8 mouse cellular contexts compared by ENCODE assay signal in the genomic region with DNA sequence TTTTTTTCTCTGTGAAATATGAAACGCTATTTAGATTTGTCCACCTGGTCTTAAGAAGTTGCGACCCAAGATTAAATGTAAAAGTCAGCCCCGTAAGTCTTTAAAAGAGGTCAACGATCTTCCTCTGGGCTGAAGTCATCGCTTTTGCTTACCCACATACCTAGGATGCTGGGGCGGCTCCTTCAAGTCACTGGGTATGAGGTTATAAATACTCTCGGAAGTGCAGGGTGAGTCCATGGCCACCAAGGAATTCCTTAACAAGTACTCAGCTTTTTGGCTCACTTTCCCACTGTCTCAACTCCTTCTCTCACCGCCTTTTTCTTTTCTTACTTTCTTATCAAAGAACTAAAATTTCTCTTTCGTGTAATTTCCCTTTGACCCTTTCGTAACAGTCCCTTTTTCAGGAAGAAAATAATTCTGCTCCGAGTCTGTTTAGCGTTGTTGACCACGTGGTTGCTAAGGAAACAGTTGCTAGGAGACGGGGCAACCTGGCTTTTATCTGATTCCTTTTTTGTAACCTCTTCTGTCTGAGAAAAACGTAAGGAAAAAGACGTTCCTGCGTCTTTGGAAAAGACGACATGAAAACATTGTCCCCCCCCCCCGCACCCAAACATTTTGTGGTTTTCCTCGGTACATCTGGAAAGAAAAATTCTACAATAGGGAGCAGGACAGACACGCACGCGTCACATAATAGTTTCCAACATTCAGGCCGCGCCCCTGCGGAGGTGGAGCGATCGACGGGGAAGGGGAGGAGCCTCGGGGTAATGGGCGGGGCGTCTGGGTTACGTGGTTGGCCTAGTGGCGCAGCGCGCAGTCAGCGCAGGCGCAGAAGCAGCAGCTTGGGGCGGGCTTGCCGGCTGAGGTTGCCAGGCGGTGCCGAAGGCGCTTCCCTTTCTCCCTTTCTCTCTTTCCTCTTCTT. TPM values are rescaled to one million over a fixed set of nuclear protein-coding genes. Genes with fewer than 3 reads are reported as not detected.
A peak's percentile ranks its signal among the peaks of the same experiment; 100 is the strongest.
DNase-seq lines count a peak whose midpoint lies in the region; ATAC-seq lines count a peak whose summit lies in the region.

TSS of gene Enkur (minus strand) at position 454 of the 919 bp plus-strand sequence.
TSS of gene Thnsl1 (plus strand) at position 813 of the 919 bp plus-strand sequence.

- no peaks in the 10 kb centered on the region for H3K9me3 ChIP-seq in hindbrain, embryonic 16.5 days (ENCODE audit: control insufficient read depth, low read length)

- H3K4me3 ChIP-seq in hindbrain, embryonic 16.5 days (ENCODE audit: low read length) = peak within 1 kb of the TSS; percentile 57
- peak within 1 kb of the TSS; percentile 42 for H3K4me3 ChIP-seq in macrophage (ENCODE audit: inconsistent target)

- no peaks in the 10 kb centered on the region for H3K79me2 ChIP-seq in macrophage (ENCODE audit: inconsistent target)

- DNase-seq in WW6 (ENCODE audit: low read depth, low spot score) = peak; percentile 92
- DNase-seq in cerebellum, postnatal 4 days (ENCODE audit: low spot score in 2 of 2) = peak; percentile 96 to 97
- DNase-seq in gastrocnemius, adult 18-20 months (ENCODE audit: low spot score) = peak; percentile 99
- DNase-seq in left cerebral cortex, adult 18-20 months (ENCODE audit: low spot score in 2 of 2) = peak; percentile 97
- DNase-seq in right cerebral cortex, adult 18-20 months = peak; percentile 97
- peak; percentile 95 for DNase-seq in urinary bladder, postnatal 10 days (ENCODE audit: low spot score)

- H3K27me3 ChIP-seq in hindbrain, embryonic 16.5 days (replicated peaks; ENCODE audit: control insufficient read depth, insufficient read depth, low read length) = no peaks in the 10 kb centered on the region

- peak within 1 kb of the TSS; percentile 90 for H3K4me2 ChIP-seq in hindbrain, embryonic 16.5 days (ENCODE audit: low read length)

- ATAC-seq in hindbrain, embryonic 16.5 days = peak; percentile 99

- H3K9ac ChIP-seq in hindbrain, embryonic 16.5 days (ENCODE audit: low read depth, low read length) = peak within 1 kb of the TSS; percentile 70

- H3K27ac ChIP-seq in hindbrain, embryonic 16.5 days (ENCODE audit: low read depth, low read length) = peak within 1 kb of the TSS; percentile 83
- peak within 1 kb of the TSS; percentile 22; the same call in 1 of the 2 replicates for H3K27ac ChIP-seq in macrophage

- no peaks in the 10 kb centered on the region for H3K36me3 ChIP-seq in hindbrain, embryonic 16.5 days (ENCODE audit: control insufficient read depth, insufficient read depth, low read length)
- H3K36me3 ChIP-seq in macrophage (ENCODE audit: inconsistent target) = no peaks in the 10 kb centered on the region

- WGBS in hindbrain, embryonic 16.5 days = 3% methylated on average over 43 of the region's 43 CpGs
- WGBS in macrophage (ENCODE audit: missing documents) = under 1% methylated on average over 39 of the region's 43 CpGs

- peaks cover 14% of the 10 kb centered on the region for H3K4me1 ChIP-seq in hindbrain, embryonic 16.5 days (ENCODE audit: control insufficient read depth, insufficient read depth, low read depth, low read length)

RNA-seq across cellular contexts. Expression of gene Enkur, which starts in this region (rescaled TPM):
- total RNA-seq in gastrocnemius, adult 18-20 months (2021) = under 1 TPM; 0.28 to 0.50 TPM
- 4.6 and 5.3 TPM in 2 replicates for polyA plus RNA-seq in hindbrain, embryonic 16.5 days (2015; fragmentation: Nextera tagmentation; extraction: Ambion mirVana)
- total RNA-seq in left cerebral cortex, adult 18-20 months (2021) = 1 to 10 TPM; 4.8 to 4.9 TPM
- total RNA-seq in macrophage (2018; cell fraction: chromatin; rRNA removed) = not detected
- total RNA-seq in macrophage (2018; cell fraction: cytosol; rRNA removed) = under 1 TPM in 14 of 26 experiments, not detected in 12; 0.10 to 0.43 (median 0.19) TPM
- 1 to 10 TPM in 4 of 26 experiments, under 1 TPM in 3, not detected in 19; 0.56 to 1.9 (median 1.3) TPM for total RNA-seq in macrophage (2018; cell fraction: nucleus; rRNA removed)
- not detected in 3 replicates for polyA plus RNA-seq in macrophage (2018)

RNA-seq across cellular contexts. Expression of gene Thnsl1, which starts in this region (rescaled TPM):
- 1 to 10 TPM; 3.2 to 4.6 TPM for total RNA-seq in gastrocnemius, adult 18-20 months (2021)
- polyA plus RNA-seq in hindbrain, embryonic 16.5 days (2015; fragmentation: Nextera tagmentation; extraction: Ambion mirVana) = 22.7 and 25.4 TPM in 2 replicates
- 10 to 100 TPM; 19.5 to 22.7 TPM for total RNA-seq in left cerebral cortex, adult 18-20 months (2021)
- 1 to 10 TPM in 22 of 26 experiments, under 1 TPM in 4; 0.56 to 9.8 (median 2.9) TPM for total RNA-seq in macrophage (2018; cell fraction: chromatin; rRNA removed)
- 1 to 10 TPM in 25 of 26 experiments, under 1 TPM in 1; 0.81 to 4.4 (median 3.3) TPM for total RNA-seq in macrophage (2018; cell fraction: cytosol; rRNA removed)
- 1 to 10 TPM; 1.4 to 8.5 (median 2.7) TPM for total RNA-seq in macrophage (2018; cell fraction: nucleus; rRNA removed)
- 2.5 to 4.6 TPM (median 2.8 TPM) in 3 replicates for polyA plus RNA-seq in macrophage (2018)

Comparison
In these comparisons a context has a peak if more than half of its experiments do, and no peak if none do; other contexts are left out.
1. Peak in every context shown above with its lines: DNase-seq, ATAC-seq, H3K4me3 ChIP-seq and H3K27ac ChIP-seq.